ENCODE assay signal across 15 mouse cellular contexts in genomic region chr13:9583579-9583978, GRCm38 (mm10).
DNase-seq lines count a peak whose midpoint lies in the region; ATAC-seq and TF ChIP-seq lines count a peak whose summit lies in the region.
"Had no signal": no experiment of that assay in that cellular context is flagged by ENCODE, and none has a peak within 500 bp of the region (broad histone marks: within the 10 kb centered on the region; RNA-seq: fewer than 3 reads in every experiment).

No protein-coding gene starts in this region.

- DNase-seq in forebrain, embryonic 14.5 days (ENCODE audit: low spot score), result peak; percentile 30
- no peak for DNase-seq in forebrain, embryonic 10.5 days (ENCODE audit: extremely low spot score, low spot score)
- DNase-seq in midbrain, embryonic 11.5 days (ENCODE audit: low spot score, missing footprints), result no peak
- DNase-seq in midbrain, embryonic 10.5 days (ENCODE audit: low spot score), result no peak
- peak; percentile 21 for DNase-seq in midbrain, embryonic 14.5 days
- no peak for DNase-seq in testis, postnatal 10 days (ENCODE audit: low spot score)
- no peak for DNase-seq in lung, postnatal 0 days (ENCODE audit: low spot score)
- DNase-seq: adrenal gland, postnatal 10 days; cerebellum, adult 11-12 months; cerebellum, adult 9-10 months; cerebellum, postnatal 25 days; gastrocnemius, postnatal 14 days had no signal

- no peaks in the 10 kb centered on the region for H3K36me3 ChIP-seq in forebrain, embryonic 14.5 days (ENCODE audit: control insufficient read depth, insufficient read depth, low read length)
- no peaks in the 10 kb centered on the region for H3K36me3 ChIP-seq in forebrain, embryonic 10.5 days (replicated peaks)
- no peaks in the 10 kb centered on the region for H3K36me3 ChIP-seq in midbrain, embryonic 11.5 days (ENCODE audit: control insufficient read depth, insufficient read depth, low read length)
- H3K36me3 ChIP-seq in midbrain, embryonic 10.5 days, result no peaks in the 10 kb centered on the region
- H3K36me3 ChIP-seq in midbrain, embryonic 14.5 days (ENCODE audit: control insufficient read depth, insufficient read depth, low read length), result peaks cover 9% of the 10 kb centered on the region; the same call in 1 of the 2 replicates
- H3K36me3 ChIP-seq in lung, postnatal 0 days (ENCODE audit: insufficient read depth, low read length), result no peaks in the 10 kb centered on the region
- H3K36me3 ChIP-seq: embryonic facial prominence, embryonic 13.5 days; heart, embryonic 12.5 days had no signal

- H3K4me3 ChIP-seq in forebrain, embryonic 14.5 days (ENCODE audit: low read depth, low read length), result no peak overlapping the region
- H3K4me3 ChIP-seq in forebrain, embryonic 10.5 days, result no peak overlapping the region
- H3K4me3 ChIP-seq in midbrain, embryonic 11.5 days (ENCODE audit: low read depth, low read length), result no peak overlapping the region
- H3K4me3 ChIP-seq in midbrain, embryonic 10.5 days, result no peak overlapping the region
- no peak overlapping the region for H3K4me3 ChIP-seq in midbrain, embryonic 14.5 days (replicated peaks; ENCODE audit: low read depth, low read length)
- H3K4me3 ChIP-seq in lung, postnatal 0 days (ENCODE audit: low read depth, low read length), result no peak overlapping the region
- H3K4me3 ChIP-seq: embryonic facial prominence, embryonic 13.5 days; heart, embryonic 12.5 days had no signal

- no peak overlapping the region for H3K4me2 ChIP-seq in forebrain, embryonic 14.5 days (ENCODE audit: low read length)
- H3K4me2 ChIP-seq in midbrain, embryonic 11.5 days, result no peak overlapping the region
- no peak overlapping the region for H3K4me2 ChIP-seq in midbrain, embryonic 14.5 days (ENCODE audit: low read length)
- H3K4me2 ChIP-seq in lung, postnatal 0 days (replicated peaks; ENCODE audit: low read depth, low read length), result no peak overlapping the region
- H3K4me2 ChIP-seq: embryonic facial prominence, embryonic 13.5 days; heart, embryonic 12.5 days had no signal

- no peaks in the 10 kb centered on the region for H3K9me3 ChIP-seq in forebrain, embryonic 14.5 days (replicated peaks; ENCODE audit: control insufficient read depth, low read length)
- no peaks in the 10 kb centered on the region for H3K9me3 ChIP-seq in forebrain, embryonic 10.5 days
- H3K9me3 ChIP-seq in midbrain, embryonic 11.5 days (ENCODE audit: control insufficient read depth, low read length), result no peaks in the 10 kb centered on the region
- no peaks in the 10 kb centered on the region for H3K9me3 ChIP-seq in midbrain, embryonic 10.5 days (replicated peaks)
- H3K9me3 ChIP-seq in midbrain, embryonic 14.5 days (ENCODE audit: control insufficient read depth, low read length), result no peaks in the 10 kb centered on the region
- no peaks in the 10 kb centered on the region for H3K9me3 ChIP-seq in lung, postnatal 0 days (ENCODE audit: low read length)
- H3K9me3 ChIP-seq: embryonic facial prominence, embryonic 13.5 days; heart, embryonic 12.5 days had no signal

- H3K4me1 ChIP-seq in forebrain, embryonic 14.5 days (ENCODE audit: control insufficient read depth, insufficient read depth, low read length), result 0 out of 2 replicates have a peak, but pooled peaks cover 2% of the 10 kb centered on the region
- H3K4me1 ChIP-seq in forebrain, embryonic 10.5 days, result no peaks in the 10 kb centered on the region
- no peaks in the 10 kb centered on the region for H3K4me1 ChIP-seq in midbrain, embryonic 11.5 days (ENCODE audit: control insufficient read depth, insufficient read depth, low read length)
- no peaks in the 10 kb centered on the region; the same call in 1 of the 2 replicates for H3K4me1 ChIP-seq in midbrain, embryonic 10.5 days
- peaks cover 9% of the 10 kb centered on the region; the same call in 1 of the 2 replicates for H3K4me1 ChIP-seq in midbrain, embryonic 14.5 days (ENCODE audit: control insufficient read depth, insufficient read depth, low read length)
- no peaks in the 10 kb centered on the region for H3K4me1 ChIP-seq in lung, postnatal 0 days (ENCODE audit: insufficient read depth, low read depth, low read length)
- H3K4me1 ChIP-seq: embryonic facial prominence, embryonic 13.5 days; heart, embryonic 12.5 days had no signal

- no peak overlapping the region for H3K27ac ChIP-seq in forebrain, embryonic 14.5 days (ENCODE audit: low read depth, low read length)
- H3K27ac ChIP-seq in forebrain, embryonic 10.5 days, result no peak overlapping the region
- no peak overlapping the region for H3K27ac ChIP-seq in midbrain, embryonic 11.5 days (ENCODE audit: low read depth, low read length)
- no peak overlapping the region for H3K27ac ChIP-seq in midbrain, embryonic 10.5 days (replicated peaks)
- H3K27ac ChIP-seq in midbrain, embryonic 14.5 days (replicated peaks; ENCODE audit: low read depth, low read length), result peak overlapping the region; percentile 55; the same call in 1 of the 2 replicates
- H3K27ac ChIP-seq in lung, postnatal 0 days (ENCODE audit: low read length), result no peak overlapping the region
- H3K27ac ChIP-seq: embryonic facial prominence, embryonic 13.5 days had no signal

- no peak for TF ChIP-seq CTCF in lung, postnatal 0 days (IDR thresholded peaks at IDR 0.05)

- no peak overlapping the region for H3K9ac ChIP-seq in forebrain, embryonic 14.5 days (ENCODE audit: low read length)
- H3K9ac ChIP-seq in midbrain, embryonic 11.5 days (ENCODE audit: low read length), result no peak overlapping the region
- H3K9ac ChIP-seq in midbrain, embryonic 14.5 days (replicated peaks; ENCODE audit: low read length), result no peak overlapping the region
- H3K9ac ChIP-seq in lung, postnatal 0 days (replicated peaks; ENCODE audit: low read depth), result no peak overlapping the region
- H3K9ac ChIP-seq: embryonic facial prominence, embryonic 13.5 days; heart, embryonic 12.5 days had no signal

- no peaks in the 10 kb centered on the region for H3K27me3 ChIP-seq in forebrain, embryonic 14.5 days (replicated peaks; ENCODE audit: control insufficient read depth, insufficient read depth, low read length)
- H3K27me3 ChIP-seq in forebrain, embryonic 10.5 days (ENCODE audit: poor library complexity, severe bottlenecking), result no peaks in the 10 kb centered on the region
- no peaks in the 10 kb centered on the region for H3K27me3 ChIP-seq in midbrain, embryonic 11.5 days (ENCODE audit: control insufficient read depth, insufficient read depth, low read length)
- no peaks in the 10 kb centered on the region for H3K27me3 ChIP-seq in midbrain, embryonic 10.5 days (ENCODE audit: low read depth, poor library complexity, severe bottlenecking)
- no peaks in the 10 kb centered on the region for H3K27me3 ChIP-seq in midbrain, embryonic 14.5 days (ENCODE audit: control insufficient read depth, insufficient read depth, low read length)
- no peaks in the 10 kb centered on the region for H3K27me3 ChIP-seq in lung, postnatal 0 days (replicated peaks; ENCODE audit: insufficient read depth, low read length)
- H3K27me3 ChIP-seq: embryonic facial prominence, embryonic 13.5 days; heart, embryonic 12.5 days had no signal

- no peak for TF ChIP-seq EP300 in lung, postnatal 0 days (IDR thresholded peaks at IDR 0.05)

- ATAC-seq in forebrain, embryonic 14.5 days, result peak; percentile 12; the same call in 1 of the 2 replicates
- ATAC-seq in midbrain, embryonic 11.5 days (ENCODE audit: low FRiP score), result 0 out of 2 replicates have a peak, but pooled peaks have one; percentile 33
- peak; percentile 40; the same call in 1 of the 2 replicates for ATAC-seq in midbrain, embryonic 14.5 days (ENCODE audit: low FRiP score, low TSS enrichment)
- ATAC-seq in lung, postnatal 0 days, result no peak
- ATAC-seq: hindbrain, embryonic 16.5 days had no signal

Comparison
In these comparisons a context has a peak if more than half of its experiments do, and no peak if none do; other contexts are left out.
1. DNase-seq: peak in forebrain, embryonic 14.5 days (single experiment) and midbrain, embryonic 14.5 days (single experiment); none in forebrain, embryonic 10.5 days (single experiment), midbrain, embryonic 11.5 days (single experiment), midbrain, embryonic 10.5 days (single experiment), testis, postnatal 10 days (single experiment) and lung, postnatal 0 days (single experiment).